ENCODE assay signal across 10 mouse cellular contexts in genomic region chr14:122130111-122130797, GRCm38 (mm10). TPM values are rescaled to one million over a fixed set of nuclear protein-coding genes. Genes with fewer than 3 reads are reported as not detected.
A peak's percentile ranks its signal among the peaks of the same experiment; 100 is the strongest.
DNase-seq lines count a peak whose midpoint lies in the region; ATAC-seq and TF ChIP-seq lines count a peak whose summit lies in the region.
"Had no signal": no experiment of that assay in that cellular context is flagged by ENCODE, and none has a peak within 500 bp of the region (broad histone marks: within the 10 kb centered on the region; RNA-seq: fewer than 3 reads in every experiment).

No protein-coding gene starts in this region.

- peak; percentile 58; the same call in 1 of the 2 replicates for ATAC-seq in forebrain, postnatal 0 days
- ATAC-seq in forebrain, embryonic 13.5 days, result no peak
- ATAC-seq in inflammation-experienced regulatory T-cells, adult 6 months, result peak; percentile 72
- ATAC-seq in stomach, postnatal 0 days (ENCODE audit: low FRiP score, low TSS enrichment), result 0 out of 2 replicates have a peak, but pooled peaks have one; percentile 67

- DNase-seq in forebrain, postnatal 0 days, result peak; percentile 39
- peak; percentile 19 for DNase-seq in lung, postnatal 10 days
- DNase-seq in lung, postnatal 4 days, result no peak
- no peak for DNase-seq in stomach, postnatal 0 days (ENCODE audit: low spot score)
- DNase-seq in right cerebral cortex, postnatal 4 days, result no peak
- DNase-seq in embryo, embryonic 9.5 days (ENCODE audit: extremely low spot score), result no peak
- DNase-seq: cerebellum, adult 11 months had no signal

- no peaks in the 10 kb centered on the region for H3K9me3 ChIP-seq in forebrain, postnatal 0 days (ENCODE audit: low read length)
- no peaks in the 10 kb centered on the region for H3K9me3 ChIP-seq in forebrain, embryonic 13.5 days (replicated peaks)
- no peaks in the 10 kb centered on the region for H3K9me3 ChIP-seq in stomach, postnatal 0 days (ENCODE audit: control insufficient read depth, low read length)
- H3K9me3 ChIP-seq: heart, embryonic 13.5 days had no signal

- no peak overlapping the region for H3K4me2 ChIP-seq in forebrain, postnatal 0 days (ENCODE audit: low read depth)
- no peak overlapping the region for H3K4me2 ChIP-seq in forebrain, embryonic 13.5 days
- H3K4me2 ChIP-seq in stomach, postnatal 0 days (replicated peaks; ENCODE audit: low read depth), result no peak overlapping the region
- H3K4me2 ChIP-seq: heart, embryonic 13.5 days had no signal

- no peaks in the 10 kb centered on the region for H3K27me3 ChIP-seq in forebrain, postnatal 0 days (ENCODE audit: insufficient read depth, low read length)
- no peaks in the 10 kb centered on the region for H3K27me3 ChIP-seq in forebrain, embryonic 13.5 days
- no peaks in the 10 kb centered on the region for H3K27me3 ChIP-seq in stomach, postnatal 0 days (ENCODE audit: control insufficient read depth, insufficient read depth, low read length)
- H3K27me3 ChIP-seq: heart, embryonic 13.5 days had no signal

- no peak overlapping the region for H3K9ac ChIP-seq in forebrain, postnatal 0 days
- no peak overlapping the region for H3K9ac ChIP-seq in forebrain, embryonic 13.5 days
- H3K9ac ChIP-seq in stomach, postnatal 0 days (ENCODE audit: low read length), result no peak overlapping the region
- H3K9ac ChIP-seq: heart, embryonic 13.5 days had no signal

- no peak overlapping the region for H3K4me3 ChIP-seq in forebrain, postnatal 0 days (ENCODE audit: low read depth, low read length)
- no peak overlapping the region for H3K4me3 ChIP-seq in forebrain, embryonic 13.5 days
- no peak overlapping the region for H3K4me3 ChIP-seq in stomach, postnatal 0 days (ENCODE audit: low read depth, low read length)
- H3K4me3 ChIP-seq: heart, embryonic 13.5 days had no signal

- peak; percentile 61 for TF ChIP-seq CTCF in forebrain, postnatal 0 days (IDR thresholded peaks at IDR 0.05; ENCODE audit: low read depth)
- peak; percentile 72 for TF ChIP-seq CTCF in stomach, postnatal 0 days (IDR thresholded peaks at IDR 0.05; ENCODE audit: low read depth)

- peaks cover 35% of the 10 kb centered on the region for H3K36me3 ChIP-seq in forebrain, postnatal 0 days (ENCODE audit: insufficient read depth)
- H3K36me3 ChIP-seq in forebrain, embryonic 13.5 days (ENCODE audit: poor library complexity, severe bottlenecking), result peaks cover 45% of the 10 kb centered on the region
- peaks cover 10% of the 10 kb centered on the region for H3K36me3 ChIP-seq in stomach, postnatal 0 days (ENCODE audit: control insufficient read depth, insufficient read depth, low read length)

- TF ChIP-seq EP300 in stomach, postnatal 0 days (optimal IDR thresholded peaks at IDR 0.05), result no peak

- no peaks in the 10 kb centered on the region for H3K4me1 ChIP-seq in forebrain, postnatal 0 days (ENCODE audit: insufficient read depth)
- no peaks in the 10 kb centered on the region for H3K4me1 ChIP-seq in forebrain, embryonic 13.5 days
- no peaks in the 10 kb centered on the region for H3K4me1 ChIP-seq in stomach, postnatal 0 days (replicated peaks; ENCODE audit: control insufficient read depth, insufficient read depth)
- H3K4me1 ChIP-seq: heart, embryonic 13.5 days had no signal

- 84% methylated on average over 5 of the region's 5 CpGs for WGBS in forebrain, postnatal 0 days
- WGBS in forebrain, embryonic 13.5 days, result 83% methylated on average over 5 of the region's 5 CpGs
- WGBS in stomach, postnatal 0 days, result 74% methylated on average over 5 of the region's 5 CpGs

- no peak overlapping the region for H3K27ac ChIP-seq in forebrain, postnatal 0 days (ENCODE audit: low read depth, low read length)
- no peak overlapping the region for H3K27ac ChIP-seq in forebrain, embryonic 13.5 days
- H3K27ac ChIP-seq in stomach, postnatal 0 days (replicated peaks), result no peak overlapping the region
- H3K27ac ChIP-seq: heart, embryonic 13.5 days had no signal

RNA-seq across cellular contexts. Expression of gene Tm9sf2, which starts 23.4 kb away (rescaled TPM):
- 68.7 and 84.3 TPM in 2 replicates for total RNA-seq in forebrain, postnatal 0 days (2014; rRNA removed)
- polyA plus RNA-seq in forebrain, postnatal 0 days (2015; fragmentation: Nextera tagmentation; extraction: Ambion mirVana), result 79.1 and 104 TPM in 2 replicates
- 103 and 112 TPM in 2 replicates for polyA plus RNA-seq in forebrain, embryonic 13.5 days (2015; fragmentation: Nextera tagmentation; extraction: Ambion mirVana)
- 10 to 100 TPM; 59.0 to 98.1 (median 74.1) TPM for polyA plus RNA-seq in inflammation-experienced regulatory T-cells, adult 6 months (2017; shearing (Covaris generic))
- 145 and 151 TPM in 2 replicates for polyA plus RNA-seq in stomach, postnatal 0 days (2015; fragmentation: Nextera tagmentation; extraction: Ambion mirVana)

RNA-seq across cellular contexts. Expression of gene Clybl, which starts 51.2 kb away (rescaled TPM):
- 10.6 TPM in 2 replicates for total RNA-seq in forebrain, postnatal 0 days (2014; rRNA removed)
- 15.8 and 21.0 TPM in 2 replicates for polyA plus RNA-seq in forebrain, postnatal 0 days (2015; fragmentation: Nextera tagmentation; extraction: Ambion mirVana)
- polyA plus RNA-seq in forebrain, embryonic 13.5 days (2015; fragmentation: Nextera tagmentation; extraction: Ambion mirVana), result 21.0 and 22.9 TPM in 2 replicates
- polyA plus RNA-seq in inflammation-experienced regulatory T-cells, adult 6 months (2017; shearing (Covaris generic)), result 10 to 100 TPM in 2 of 3 experiments, 1 to 10 TPM in 1; 8.4 to 10.6 (median 10.4) TPM
- polyA plus RNA-seq in stomach, postnatal 0 days (2015; fragmentation: Nextera tagmentation; extraction: Ambion mirVana), result 28.8 and 35.9 TPM in 2 replicates

Comparison
In these comparisons a context has a peak if more than half of its experiments do, and no peak if none do; other contexts are left out.
1. DNase-seq: peak in forebrain, postnatal 0 days (single experiment) and lung, postnatal 10 days (single experiment); none in lung, postnatal 4 days (0 of 2), stomach, postnatal 0 days (single experiment), right cerebral cortex, postnatal 4 days (single experiment) and embryo, embryonic 9.5 days (single experiment).